Mouse (Mus musculus) testis, adult 10 weeks (tissue): ENCODE measurements around the gene Pdcd7. TPM values are rescaled to one million over a fixed set of nuclear protein-coding genes. Genes with fewer than 3 reads are reported as not detected.

Experiments used
- polyA plus RNA-seq: library from polyadenylated mRNA; stranded (reverse); fragments of 350-450 nt; fragmentation: Illumina TruSeq; extraction: RNeasy Lipid Tissue Mini Kit (QIAGEN cat#74804); gene quantifications from one replicate; pipeline ENCODE4 v1.2.3, GENCODE M21; 2014; ENCODE audit warnings: low read depth, low replicate concordance

Pdcd7 gene
- 19.4 TPM for polyA plus RNA-seq

DNA sequence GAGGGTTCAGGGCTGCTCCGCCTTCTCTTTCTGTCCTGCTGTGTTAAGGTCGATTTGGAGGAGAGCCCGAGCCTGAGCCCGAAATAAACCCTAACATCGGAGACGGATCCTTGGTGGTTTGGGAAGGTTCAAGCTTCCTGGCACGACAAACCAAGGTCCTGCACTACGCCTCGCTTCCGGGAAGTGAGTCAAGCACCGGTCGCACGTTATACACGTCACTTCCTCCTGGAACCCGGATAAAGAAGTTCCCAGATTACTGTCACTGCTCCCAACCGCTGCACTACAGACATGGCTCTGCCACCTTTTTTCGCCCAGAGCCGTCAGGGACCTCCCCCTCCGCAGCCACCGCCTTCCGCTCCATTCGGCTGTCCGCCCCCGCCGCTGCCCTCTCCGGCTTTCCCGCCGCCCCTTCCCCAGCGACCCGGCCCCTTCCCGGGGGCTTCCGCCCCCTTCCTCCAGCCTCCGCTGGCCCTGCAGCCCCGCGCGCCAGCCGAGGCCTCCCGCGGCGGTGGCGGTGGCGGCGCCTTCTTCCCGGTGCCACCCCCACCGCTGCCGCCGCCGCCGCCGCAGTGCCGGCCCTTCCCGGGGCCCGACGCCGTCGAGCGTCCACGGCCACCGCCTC is at the start of gene Pdcd7:
Pdcd7 (plus strand) TSS at position 251 of the 622 bp plus-strand sequence.

GRCm38 (mm10) chr9:65360641-65361448 is 14.9 kb downstream of the Pdcd7 start, which contains the start of gene Ubap1l:
Gene Ubap1l (plus strand): TSS chr9:65361041.

GRCm38 (mm10) chr9:65391613-65391964 is 45.7 kb downstream of the Pdcd7 start, which contains the start of gene Kbtbd13:
Gene Kbtbd13 (minus strand): TSS chr9:65391652.

GRCm38 (mm10) chr9:65398279-65398678 is 52.4 kb downstream of the Pdcd7 start, which contains the start of gene Rasl12:
Gene Rasl12 (plus strand): TSS chr9:65398506.

Other genes starting within 250 kb of the Pdcd7 start
- gene Igdcc4, start 244.6 kb upstream of the Pdcd7 start, polyA plus RNA-seq, result 1.6 TPM
- not detected for gene Igdcc3, start 204.9 kb upstream of the Pdcd7 start, polyA plus RNA-seq
- 1.7 TPM for gene Parp16, start 150.8 kb upstream of the Pdcd7 start, polyA plus RNA-seq
- 0.13 TPM for gene Cilp, start 80.9 kb upstream of the Pdcd7 start, polyA plus RNA-seq
- gene Clpx, start 51.8 kb upstream of the Pdcd7 start, polyA plus RNA-seq, result 224 TPM
- not detected for gene Ubap1l, start 14.9 kb downstream of the Pdcd7 start, polyA plus RNA-seq
- gene Kbtbd13, start 45.5 kb downstream of the Pdcd7 start, polyA plus RNA-seq, result 0.21 TPM
- 3.0 TPM for gene Rasl12, start 52.4 kb downstream of the Pdcd7 start, polyA plus RNA-seq
- gene Slc51b, start 76.9 kb downstream of the Pdcd7 start, polyA plus RNA-seq, result 0.34 TPM
- gene Mtfmt, start 89.7 kb downstream of the Pdcd7 start, polyA plus RNA-seq, result 8.8 TPM
- 38.5 TPM for gene Spg21, start 114.8 kb downstream of the Pdcd7 start, polyA plus RNA-seq
- not detected for gene Ankdd1a, start 174.1 kb downstream of the Pdcd7 start, polyA plus RNA-seq
- 17.9 TPM for gene Plekho2, start 233.9 kb downstream of the Pdcd7 start, polyA plus RNA-seq
- gene Pif1, start 241.1 kb downstream of the Pdcd7 start, polyA plus RNA-seq, result 0.28 TPM